Mouse (Mus musculus) ZHBTc4 (cell line): ENCODE measurements around the gene Pdxp.

Source experiments
- DNase-seq: peaks from one replicate; pipeline ENCODE4 v3.0.0-alpha.2; 2011; ENCODE audit warnings: low read depth, low spot score

Pdxp gene

GRCm38 (mm10) chr15:78927021-78927787 is 13.5 kb downstream of the Pdxp start:
- DNase-seq: no peak

- DNase-seq: peak; percentile 87
Measured at GRCm38 (mm10) chr15:78927788-78928457, 14.2 kb downstream of the Pdxp start.

GRCm38 (mm10) chr15:78928539-78928938 is 14.8 kb downstream of the Pdxp start:
- no peak for DNase-seq

GRCm38 (mm10) chr15:78930192-78930706 is 16.5 kb downstream of the Pdxp start:
- no peak for DNase-seq

DNA sequence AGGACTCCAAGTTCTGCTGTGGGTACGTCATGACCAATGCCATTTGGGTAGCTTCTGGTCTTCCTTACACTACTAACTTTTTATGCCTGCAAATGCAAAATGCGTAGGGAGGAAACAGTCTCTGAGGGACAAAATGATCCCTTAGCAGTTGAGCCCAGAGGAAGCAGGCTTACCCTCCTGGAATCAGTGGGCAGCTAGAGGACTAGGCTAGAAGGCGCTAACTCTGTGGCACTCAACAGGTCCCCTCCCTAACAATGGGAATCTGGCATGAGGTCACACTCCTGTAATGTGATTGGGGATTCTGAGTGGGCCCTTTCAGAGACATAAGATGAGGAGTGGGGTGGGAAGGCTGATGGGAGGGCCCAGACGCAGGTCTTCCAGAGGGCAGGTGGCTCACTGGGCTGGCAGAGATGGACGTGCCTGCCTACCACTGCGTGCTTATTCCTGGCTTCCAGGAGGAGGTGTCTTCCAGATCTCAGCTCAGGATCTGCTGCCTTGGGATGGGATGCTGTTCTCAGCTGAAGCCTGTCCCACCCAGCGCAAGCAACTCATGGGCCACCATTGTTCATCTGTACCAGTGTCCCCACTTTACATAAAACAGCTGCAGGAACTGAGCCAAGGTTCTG is 17.2 kb downstream of the Pdxp start:
- DNase-seq: no peak

DNA sequence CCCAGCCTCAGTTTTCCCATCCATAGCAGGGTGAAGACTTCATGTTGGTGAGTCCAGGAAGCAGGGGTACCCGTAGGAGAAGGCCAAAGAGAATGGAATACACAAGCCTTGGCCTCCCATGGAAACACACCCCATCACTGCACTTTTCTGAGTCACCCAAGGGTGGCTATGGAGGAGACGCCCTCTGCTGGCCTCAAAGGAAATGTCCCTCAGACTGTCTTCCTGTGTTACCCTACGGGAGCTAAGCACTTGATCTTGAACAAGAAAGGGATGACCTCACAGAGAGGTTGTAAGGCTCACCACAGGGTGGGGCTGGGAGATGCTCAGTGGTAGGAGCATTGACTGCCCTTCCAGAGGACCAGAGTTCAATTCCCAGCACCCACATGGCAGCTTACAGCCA is 17.9 kb downstream of the Pdxp start:
- DNase-seq: peak; percentile 88

DNA sequence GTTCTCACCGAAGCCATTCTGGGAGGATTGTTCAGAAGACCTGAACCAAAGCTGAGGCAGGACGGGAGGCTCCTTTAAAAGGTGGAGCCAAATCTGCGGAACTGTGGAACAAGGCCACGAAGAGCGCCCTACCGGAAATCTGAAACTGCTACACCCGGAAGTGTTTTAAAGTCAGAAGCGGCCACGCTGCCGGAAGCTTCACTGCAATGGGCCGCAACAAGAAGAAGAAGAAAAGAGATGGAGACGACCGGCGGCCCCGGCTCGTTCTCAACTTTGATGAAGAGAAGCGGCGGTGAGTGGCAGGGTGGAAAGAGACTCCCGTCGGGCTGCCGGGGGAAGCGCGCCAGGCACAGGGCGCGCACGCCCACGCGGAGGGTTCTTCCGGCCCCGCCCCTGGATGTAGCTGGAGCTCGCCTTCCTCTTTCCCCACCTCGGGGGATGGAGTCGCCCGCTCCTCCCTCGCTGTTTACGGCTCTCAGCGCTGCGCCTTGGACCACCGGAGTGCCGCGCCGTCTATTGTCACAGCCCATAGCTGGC is 21.1 kb downstream of the Pdxp start, which contains the start of gene Nol12:
Nol12 (plus strand) TSS at position 150 of the 537 bp plus-strand sequence.
- peak; percentile 95 for DNase-seq

DNA sequence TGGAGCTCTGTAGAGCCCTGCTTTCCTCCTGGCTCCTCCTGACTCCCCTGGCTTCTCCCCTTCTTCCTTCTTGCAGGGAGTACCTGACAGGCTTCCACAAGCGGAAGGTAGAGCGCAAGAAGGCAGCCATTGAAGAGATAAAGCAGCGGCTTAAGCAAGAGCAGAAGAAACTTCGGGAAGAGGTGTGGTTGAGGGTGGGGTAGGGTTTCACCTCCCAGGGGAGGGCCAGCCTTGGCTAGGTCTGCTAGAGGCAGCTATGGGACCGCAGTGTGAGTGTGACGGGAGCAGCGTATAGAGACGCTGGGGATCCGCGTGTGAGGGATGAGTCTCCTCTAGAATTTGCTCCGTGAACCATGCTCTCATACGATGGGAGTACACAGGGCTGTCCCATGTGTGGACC is 22.7 kb downstream of the Pdxp start:
- no peak for DNase-seq

DNA sequence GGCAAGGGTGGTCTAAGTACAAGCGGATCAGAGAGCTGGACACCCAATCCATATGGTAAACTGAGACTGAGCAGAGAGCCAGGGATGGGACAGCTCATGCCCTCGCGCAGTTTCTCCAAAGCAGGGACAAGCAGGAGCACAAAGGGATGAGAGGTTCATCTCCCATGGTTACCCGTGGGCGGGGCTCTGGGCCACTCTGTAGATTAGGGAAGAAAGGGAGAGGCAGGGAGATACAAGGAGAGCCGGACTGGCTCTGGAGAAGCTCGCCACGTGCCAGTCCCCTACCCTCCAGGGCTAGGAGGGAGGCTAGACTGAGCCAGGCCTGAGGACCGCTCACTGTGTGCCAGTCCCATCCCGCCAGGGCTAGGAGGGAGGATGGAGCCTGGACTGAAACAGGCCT is 23.6 kb downstream of the Pdxp start:
- peak; percentile 46 for DNase-seq

DNA sequence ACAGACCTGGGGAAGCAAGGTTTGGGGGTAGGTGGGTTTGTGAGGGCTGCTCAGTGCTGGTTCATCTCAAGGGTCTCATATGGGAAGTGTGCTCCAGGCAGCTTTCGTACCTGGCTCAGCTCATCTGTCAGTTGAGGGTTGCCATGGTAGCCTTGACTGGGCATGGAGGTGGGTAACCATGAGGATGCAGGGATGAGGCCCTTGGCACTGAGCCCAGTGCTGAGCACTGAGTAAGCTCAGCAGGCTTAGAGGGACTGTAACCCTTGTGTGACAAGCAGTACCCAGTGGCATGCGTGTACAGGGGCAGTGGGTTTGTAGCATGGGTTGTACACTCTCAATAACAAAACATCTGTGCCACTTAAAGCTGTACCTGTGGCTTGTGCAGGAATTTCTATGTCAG is 24.2 kb downstream of the Pdxp start:
- no peak for DNase-seq

DNA sequence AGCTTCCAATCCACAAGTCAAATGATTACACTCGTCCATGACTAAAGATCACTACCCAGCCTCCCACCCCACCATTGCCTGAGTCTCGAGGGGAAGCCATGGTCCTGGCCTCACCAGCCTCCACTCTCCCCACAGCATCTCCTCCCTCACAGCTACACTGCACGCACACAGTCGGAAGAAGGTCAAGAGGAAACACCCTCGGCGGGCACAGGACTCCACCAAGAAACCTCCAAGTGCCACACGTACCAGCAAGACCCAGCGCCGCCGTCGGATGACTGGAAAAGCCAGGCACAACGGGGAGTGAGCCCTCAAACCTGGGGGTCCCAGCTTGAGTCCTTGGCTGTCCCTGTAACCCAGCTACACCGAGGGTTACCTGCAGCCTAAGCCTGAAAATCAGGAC is 26.6 kb downstream of the Pdxp start:
- no peak for DNase-seq

DNA sequence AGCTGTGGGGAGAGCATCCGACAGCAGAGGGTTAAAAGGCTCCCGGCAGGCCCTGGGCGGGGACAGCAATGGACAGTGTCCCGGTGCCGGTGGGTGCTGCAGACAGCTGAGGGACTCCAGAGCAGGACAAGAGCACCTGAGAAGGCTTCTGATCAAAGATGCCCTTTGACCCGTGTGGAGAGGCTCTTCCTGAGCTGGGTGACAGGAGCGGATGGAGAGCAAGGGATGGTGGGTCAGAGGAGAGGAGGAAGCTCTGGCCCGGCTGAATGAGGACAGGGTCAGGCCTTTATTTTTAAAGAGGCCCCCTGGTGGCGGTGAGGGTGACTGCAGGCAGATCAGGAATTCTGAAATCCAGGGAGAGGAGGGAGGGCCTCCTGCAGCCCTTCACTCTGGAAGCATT is 28.9 kb downstream of the Pdxp start:
- DNase-seq: peak; percentile 82

DNA sequence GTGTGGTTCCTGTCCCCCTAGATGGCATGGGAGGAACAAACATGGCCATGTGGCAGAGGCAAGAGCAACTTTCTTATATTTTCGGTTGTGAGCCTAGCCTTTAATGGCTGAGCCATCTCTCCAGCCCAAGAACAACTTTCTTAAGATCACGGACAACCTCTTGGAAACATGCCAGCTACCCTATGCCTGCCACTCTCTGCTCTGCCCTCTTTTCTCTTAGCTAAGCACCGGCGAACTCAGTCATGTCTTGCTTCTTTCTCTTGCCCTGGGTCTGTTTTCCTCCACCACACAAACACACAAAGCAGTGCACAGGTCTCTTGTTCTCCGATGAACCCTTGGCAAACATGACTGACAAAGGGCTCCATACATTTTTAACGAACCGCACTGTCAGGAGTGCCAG is 32.5 kb downstream of the Pdxp start:
- no peak for DNase-seq

DNA sequence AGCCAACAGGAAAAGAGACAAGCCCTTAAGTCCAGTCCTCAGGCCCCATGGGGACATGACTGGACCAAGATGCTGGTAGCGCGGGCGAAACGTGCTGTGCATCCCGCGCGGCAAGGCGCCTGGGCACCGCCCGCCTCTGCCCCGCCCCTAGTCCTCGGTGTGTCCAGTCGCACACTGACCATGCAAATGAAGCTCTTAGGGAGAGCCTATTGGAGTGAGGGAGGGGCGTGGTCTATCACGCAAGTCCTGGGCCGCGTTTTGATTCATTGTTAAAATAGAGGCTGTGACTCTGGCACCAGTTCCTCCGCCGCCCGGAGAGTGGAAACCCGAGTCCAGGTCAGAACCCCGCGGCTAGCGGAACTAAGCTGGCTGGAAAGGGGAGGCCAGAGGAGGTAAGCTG is 33.9 kb downstream of the Pdxp start, which contains the start of gene Triobp:
Triobp (plus strand) TSS at position 68 of the 400 bp plus-strand sequence.
- DNase-seq: peak; percentile 77

DNA sequence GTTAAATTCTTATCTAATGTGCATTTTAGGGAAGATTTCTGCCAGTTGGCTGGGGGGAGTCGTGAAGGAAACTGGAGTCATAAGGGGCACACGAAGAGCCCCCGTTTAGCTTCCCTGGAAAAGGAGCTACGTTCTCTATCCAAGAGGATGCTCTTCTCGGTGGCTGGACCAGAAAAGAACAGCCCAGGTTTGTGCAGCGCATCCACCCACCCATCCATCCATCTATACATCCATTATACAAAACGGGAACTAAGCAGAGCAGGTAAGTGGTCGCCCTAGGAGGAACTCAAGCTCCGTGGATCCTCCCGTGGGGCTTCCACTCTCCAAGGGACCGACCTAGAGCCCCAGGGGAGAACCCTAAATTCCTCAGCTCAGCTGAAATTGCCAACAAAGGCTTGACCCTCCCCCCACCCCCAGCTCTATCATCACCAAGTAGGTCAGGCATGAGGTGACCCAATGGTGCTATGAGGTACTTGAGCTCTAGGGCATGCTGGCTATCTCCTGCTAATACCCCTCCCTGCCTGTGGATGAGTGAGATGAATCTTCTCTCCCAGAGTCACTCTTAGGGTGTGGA is 34.5 kb downstream of the Pdxp start:
- DNase-seq: no peak

DNA sequence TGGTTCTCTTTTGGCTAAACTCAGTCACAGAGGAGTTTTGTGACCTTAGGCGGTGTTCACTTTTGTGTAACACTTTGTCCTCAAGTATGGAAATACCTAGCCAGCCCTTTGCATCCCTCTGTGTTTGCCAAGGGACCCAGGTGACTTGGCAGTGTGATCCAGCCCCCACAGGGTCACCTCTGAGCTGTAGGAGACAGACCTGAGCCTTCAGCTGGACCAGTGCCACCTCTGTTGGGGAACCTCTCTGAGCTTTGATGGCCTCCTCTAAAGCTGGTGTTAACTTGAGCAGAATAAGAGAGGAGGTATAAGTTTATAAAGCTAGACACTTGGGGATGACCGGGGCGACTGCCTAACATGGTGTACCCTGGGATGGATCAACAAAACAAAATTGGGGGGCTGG is 35.2 kb downstream of the Pdxp start:
- DNase-seq: no peak

- no peak for DNase-seq
Measured at GRCm38 (mm10) chr15:78955663-78956062, 41.9 kb downstream of the Pdxp start.

- DNase-seq: peak; percentile 73
Measured at GRCm38 (mm10) chr15:78956351-78956750, 42.6 kb downstream of the Pdxp start.

DNA sequence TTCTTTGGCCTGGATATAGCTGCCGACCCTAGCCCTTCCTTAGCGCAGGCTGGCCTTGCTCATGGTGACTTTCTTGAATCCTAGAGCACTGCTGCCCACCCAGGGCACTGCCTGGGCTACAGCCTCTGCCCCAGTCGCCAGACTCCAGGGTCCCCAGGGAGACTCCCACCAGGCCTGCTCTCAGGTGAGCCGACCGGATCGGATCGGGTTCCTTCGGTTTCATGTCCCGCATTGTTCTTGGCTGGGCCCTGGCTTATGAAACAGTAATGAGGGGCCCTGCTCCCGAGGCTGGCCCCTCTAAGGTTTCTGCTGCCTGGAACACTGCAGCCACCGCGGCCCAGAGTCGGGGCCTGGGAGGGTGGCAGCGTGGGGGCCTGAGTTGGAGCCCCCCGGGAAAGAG is 43.3 kb downstream of the Pdxp start:
- no peak for DNase-seq

DNA sequence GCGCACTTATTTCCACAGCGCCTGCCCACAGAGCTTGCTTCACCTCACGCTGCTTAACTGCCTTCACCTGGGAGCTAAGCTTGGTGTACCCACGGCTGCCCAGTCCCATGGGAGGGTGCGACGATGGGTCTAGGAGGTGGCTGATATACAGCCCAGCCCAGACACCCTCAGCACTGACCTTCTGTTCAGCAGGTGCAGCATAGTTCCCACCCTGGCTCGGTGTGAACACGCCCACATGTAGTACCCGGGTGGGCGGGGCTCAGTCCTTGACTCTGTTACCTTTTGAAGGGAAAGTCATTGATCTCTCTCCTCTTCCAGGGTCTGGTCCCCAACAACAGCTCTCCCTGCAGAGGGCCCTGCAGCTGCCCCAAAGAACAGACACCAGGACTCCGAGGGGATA is 45.8 kb downstream of the Pdxp start:
- DNase-seq: peak; percentile 55

DNA sequence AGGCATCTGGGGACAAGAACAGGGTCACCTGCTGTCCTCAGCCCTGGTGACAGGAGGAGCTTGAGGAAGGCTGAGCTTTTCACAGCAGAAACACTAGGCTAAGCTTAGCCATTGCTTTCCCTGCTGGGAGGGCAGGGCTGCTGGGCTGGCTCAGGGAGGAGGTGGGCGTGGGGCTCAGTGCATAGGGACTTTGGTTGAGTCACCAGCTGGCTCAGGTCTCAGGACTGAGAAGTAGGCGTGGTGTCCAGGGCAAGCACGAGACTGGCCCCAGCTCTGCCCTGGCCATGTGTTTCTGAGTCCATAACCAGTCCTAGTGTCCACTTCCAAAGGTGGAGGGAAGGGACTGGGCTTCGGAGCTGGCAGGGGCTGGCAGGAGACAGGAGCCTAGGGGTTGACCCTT is 46.4 kb downstream of the Pdxp start:
- DNase-seq: no peak

GRCm38 (mm10) chr15:78962885-78963284 is 49.2 kb downstream of the Pdxp start:
- peak; percentile 83 for DNase-seq
